Mouse (Mus musculus) spleen, adult 2 months (tissue): ENCODE measurements around the gene Adora1. TPM values are rescaled to one million over a fixed set of nuclear protein-coding genes. Genes with fewer than 3 reads are reported as not detected.

Source experiments
- DNase-seq, 2 experiments: peaks; one replicate each; pipeline versions ENCODE4 v3.0.0 to v3.0.0-alpha.2; 2012 to 2021; ENCODE audit warnings: low spot score in 2 of 2, low read depth in 1 of 2
- H3K27ac ChIP-seq: fragments of 200-500 bp; 2 replicates; pipeline ENCODE4 v1.5.1; 2012; ENCODE audit warnings: low read length, inconsistent platforms; ENCODE audit not compliant: insufficient read depth
- H3K27me3 ChIP-seq: fragments of 200-500 bp; 2 replicates; pipeline ENCODE4 v1.6.1; 2012; ENCODE audit warnings: mild to moderate bottlenecking, moderate library complexity, low read length, inconsistent platforms; ENCODE audit not compliant: control insufficient read depth, insufficient read depth
- H3K36me3 ChIP-seq: fragments of 200-500 bp; 2 replicates; pipeline ENCODE4 v1.6.1; 2012; ENCODE audit warnings: mild to moderate bottlenecking, low read length, inconsistent platforms; ENCODE audit not compliant: control insufficient read depth, insufficient read depth
- H3K4me1 ChIP-seq: fragments of 200-500 bp; 2 replicates; pipeline ENCODE4 v1.6.1; 2011; ENCODE audit warnings: inconsistent platforms; ENCODE audit not compliant: control insufficient read depth, insufficient read depth, insufficient read length
- H3K4me3 ChIP-seq: fragments of 200-500 bp; 2 replicates; pipeline ENCODE4 v1.5.1; 2011; ENCODE audit warnings: mild to moderate bottlenecking, inconsistent platforms; ENCODE audit not compliant: insufficient read depth, insufficient read length; ENCODE audit errors: extremely low read depth
- CTCF ChIP-seq: fragments of 200-500 bp; IDR thresholded peaks from 2 replicates; pipeline ENCODE4 v1.5.1; 2011; ENCODE audit warnings: mild to moderate bottlenecking, inconsistent platforms; ENCODE audit not compliant: insufficient read depth, insufficient read length, insufficient replicate concordance; ENCODE audit errors: extremely low read depth
- POLR2A ChIP-seq: fragments of 200-500 bp; IDR thresholded peaks from 2 replicates; pipeline ENCODE4 v1.6.1; 2011; ENCODE audit warnings: low read depth, low read length, inconsistent platforms
- WGBS: fragments of 180-500 bp; shearing (Covaris S2); methylation state at CpG from one replicate; pipeline ENCODE4 v1.1.7; 2018; 5-methylcytosine and 5-hydroxymethylcytosine counted together
- polyA plus RNA-seq: library from polyadenylated mRNA; depleted of rRNA; stranded (reverse); fragments of >200 nt; gene quantifications from 2 replicates; pipeline ENCODE4 v1.2.3, GENCODE M21; 2012; rRNA removed

The Adora1 gene
- polyA plus RNA-seq = 0.28 and 0.42 TPM in 2 replicates

GRCm38 (mm10) chr1:134235391-134235921 is at the start of gene Adora1:
Adora1 (minus strand) TSS chr1:134235431.
- H3K27ac ChIP-seq = no peak within 1 kb of the TSS
- H3K4me1 ChIP-seq = peaks cover 3% of the 10 kb centered on the region; the same call in 1 of the 2 replicates
- TF ChIP-seq CTCF (no peak), POLR2A (no peak)
- peaks cover 6% of the 10 kb centered on the region; the same call in 1 of the 2 replicates for H3K27me3 ChIP-seq
- no peaks in the 10 kb centered on the region for H3K36me3 ChIP-seq
- H3K4me3 ChIP-seq = no peak within 1 kb of the TSS
- no peak for DNase-seq
- WGBS = 4% methylated on average over 33 of the region's 37 CpGs

GRCm38 (mm10) chr1:134283108-134283507 is 47.9 kb upstream of the Adora1 start:
- Histone ChIP-seq H3K27ac (no peak overlapping the region), H3K27me3 (no peaks in the 10 kb centered on the region), H3K4me3 (no peak overlapping the region), H3K4me1 (no peaks in the 10 kb centered on the region), H3K36me3 (no peaks in the 10 kb centered on the region)
- TF ChIP-seq POLR2A = no peak
- no peak for TF ChIP-seq CTCF
- WGBS = 45% methylated on average over 1 of the region's 1 CpGs
- no peak for DNase-seq

GRCm38 (mm10) chr1:134282342-134282741 is 47.1 kb upstream of the Adora1 start:
- Histone ChIP-seq H3K27ac (no peak overlapping the region), H3K36me3 (no peaks in the 10 kb centered on the region), H3K27me3 (no peaks in the 10 kb centered on the region), H3K4me3 (no peak overlapping the region), H3K4me1 (no peaks in the 10 kb centered on the region)
- no peak for DNase-seq
- 31% methylated on average over 3 of the region's 3 CpGs for WGBS
- TF ChIP-seq POLR2A = no peak
- TF ChIP-seq CTCF = no peak

- 73% methylated on average over 4 of the region's 4 CpGs for WGBS
- TF ChIP-seq CTCF (no peak), POLR2A (no peak)
- no peaks in the 10 kb centered on the region for H3K36me3 ChIP-seq
- no peaks in the 10 kb centered on the region for H3K27me3 ChIP-seq
- no peak for DNase-seq
- H3K27ac ChIP-seq = no peak overlapping the region
- H3K4me3 ChIP-seq = no peak overlapping the region
- H3K4me1 ChIP-seq = no peaks in the 10 kb centered on the region
Measured at GRCm38 (mm10) chr1:134281563-134281962, 46.3 kb upstream of the Adora1 start.

- Histone ChIP-seq H3K27me3 (no peaks in the 10 kb centered on the region), H3K4me1 (no peaks in the 10 kb centered on the region), H3K27ac (no peak overlapping the region), H3K4me3 (no peak overlapping the region), H3K36me3 (no peaks in the 10 kb centered on the region)
- DNase-seq = no peak
- TF ChIP-seq POLR2A (no peak), CTCF (no peak)
- WGBS = 90% methylated on average over 5 of the region's 5 CpGs
Measured at GRCm38 (mm10) chr1:134280174-134280573, 44.9 kb upstream of the Adora1 start.

- 90% methylated on average over 7 of the region's 7 CpGs for WGBS
- DNase-seq = no peak
- Histone ChIP-seq H3K36me3 (no peaks in the 10 kb centered on the region), H3K27me3 (no peaks in the 10 kb centered on the region), H3K4me3 (no peak overlapping the region), H3K4me1 (no peaks in the 10 kb centered on the region), H3K27ac (no peak overlapping the region)
- no peak for TF ChIP-seq CTCF
Measured at GRCm38 (mm10) chr1:134276823-134277222, 41.6 kb upstream of the Adora1 start.

GRCm38 (mm10) chr1:134275616-134276464 is 40.6 kb upstream of the Adora1 start:
- DNase-seq = no peak
- Histone ChIP-seq H3K27ac (no peak overlapping the region), H3K36me3 (no peaks in the 10 kb centered on the region), H3K27me3 (no peaks in the 10 kb centered on the region), H3K4me3 (no peak overlapping the region), H3K4me1 (no peaks in the 10 kb centered on the region)
- TF ChIP-seq POLR2A (no peak), CTCF (no peak)
- WGBS = 86% methylated on average over 13 of the region's 13 CpGs
